Mouse (Mus musculus) adrenal gland, postnatal 0 days (tissue): ENCODE results near the gene Hsd11b1. TPM values are rescaled to one million over a fixed set of nuclear protein-coding genes. Genes with fewer than 3 reads are reported as not detected.

Experiments used
- polyA plus RNA-seq: library from polyadenylated mRNA; unstranded; fragments of >200 nt; fragmentation: Nextera tagmentation; extraction: Ambion mirVana; gene quantifications from 2 replicates; pipeline ENCODE4 v1.2.1, GENCODE M21; 2015

Gene Hsd11b1
- polyA plus RNA-seq = 25.3 and 26.1 TPM in 2 replicates

GRCm38 (mm10) chr1:193263955-193264598, at the start of gene Hsd11b1:
Hsd11b1 (minus strand) TSS chr1:193264075.

DNA sequence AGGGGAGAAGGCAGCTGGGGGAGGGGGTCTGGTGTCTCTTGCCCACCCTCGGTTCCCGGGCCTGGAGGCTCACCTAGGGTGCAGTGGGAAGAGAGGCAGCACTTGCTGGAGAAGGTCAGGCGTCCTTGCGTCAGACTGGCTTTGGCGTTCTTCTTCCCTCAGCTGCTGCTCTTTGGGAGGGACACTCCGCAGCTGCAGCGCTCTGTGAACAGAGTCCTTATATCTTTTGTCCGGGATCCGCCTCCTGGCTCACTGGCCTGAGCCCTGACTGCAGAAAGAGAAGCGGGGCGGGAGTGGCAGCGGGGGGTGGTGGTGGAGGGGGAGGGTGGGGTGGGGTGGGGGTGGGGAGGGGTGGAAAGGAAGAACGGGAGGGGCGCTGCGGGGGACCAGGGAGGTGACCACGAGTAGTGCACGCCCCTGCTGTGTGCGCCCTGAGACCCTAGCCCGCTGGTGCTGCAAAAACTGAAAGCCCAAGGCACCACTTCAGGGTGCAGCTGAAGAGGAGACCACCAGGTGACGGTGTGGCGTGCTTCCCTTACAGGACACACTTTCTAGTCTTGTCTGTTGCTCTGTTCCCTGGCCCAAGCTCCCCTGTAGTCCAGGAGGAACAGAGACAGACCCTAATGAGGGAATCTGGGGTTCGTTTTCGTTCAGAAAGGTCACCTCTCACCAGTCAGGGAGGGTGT, 9.2 kb upstream of the Hsd11b1 start, which contains the start of gene G0s2:
TSS of gene G0s2 (minus strand) at position 302 of the 686 bp plus-strand sequence.

GRCm38 (mm10) chr1:193207503-193207902, 56.4 kb downstream of the Hsd11b1 start, which contains the start of gene Lamb3:
Lamb3 (plus strand) TSS chr1:193207699.

DNA sequence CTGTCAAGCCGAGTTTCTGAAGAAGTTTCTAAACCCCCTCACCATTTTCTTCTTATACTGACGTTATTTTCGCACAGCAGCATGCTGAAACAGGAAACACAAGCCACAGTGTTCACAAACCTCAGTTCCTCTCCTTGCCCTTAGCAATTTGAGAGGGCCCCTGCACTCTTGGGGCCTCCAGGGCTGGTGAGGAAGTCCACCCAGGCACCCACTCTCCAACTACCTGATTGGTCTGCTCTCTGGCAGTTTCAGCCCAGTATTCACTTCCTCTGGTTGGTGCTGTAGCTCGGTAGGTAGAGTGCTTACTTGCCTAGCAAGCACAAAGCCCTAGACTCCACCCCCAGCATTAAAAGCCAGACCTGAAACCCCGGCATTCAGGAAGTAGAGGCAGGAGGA, 62.5 kb downstream of the Hsd11b1 start, which contains the start of gene Traf3ip3:
TSS of gene Traf3ip3 (minus strand) at position 321 of the 396 bp plus-strand sequence.

Other genes with a start within 250 kb of the Hsd11b1 start
- gene Syt14, start 228.3 kb downstream of the Hsd11b1 start, polyA plus RNA-seq = 1.2 and 1.4 TPM in 2 replicates
- 2.7 and 2.9 TPM in 2 replicates for gene Diexf, start 133.8 kb downstream of the Hsd11b1 start, polyA plus RNA-seq
- 0.91 and 1.0 TPM in 2 replicates for gene Irf6, start 111.0 kb downstream of the Hsd11b1 start, polyA plus RNA-seq
- 6.1 and 7.3 TPM in 2 replicates for gene A130010J15Rik, start 96.0 kb downstream of the Hsd11b1 start, polyA plus RNA-seq
- gene Traf3ip3, start 62.4 kb downstream of the Hsd11b1 start, polyA plus RNA-seq = 1.4 and 2.1 TPM in 2 replicates
- 1.3 and 1.6 TPM in 2 replicates for gene Lamb3, start 56.4 kb downstream of the Hsd11b1 start, polyA plus RNA-seq
- gene G0s2, start 9.1 kb upstream of the Hsd11b1 start, polyA plus RNA-seq = 90.4 and 120 TPM in 2 replicates
- gene Camk1g, start 106.2 kb upstream of the Hsd11b1 start, polyA plus RNA-seq = 2.5 and 4.4 TPM in 2 replicates